Mouse (Mus musculus) embryonic facial prominence, embryonic 15.5 days (tissue): Measurements from ENCODE around the gene Ddx5. TPM values are rescaled to one million over a fixed set of nuclear protein-coding genes. Genes with fewer than 3 reads are reported as not detected.
"Not testable (repeated sequence)": the region's sequence is repeated elsewhere in the genome, so short reads cannot be mapped to it uniquely, and the experiment has no call there.

Source experiments
- ATAC-seq: fragments of 200-750 bp; cut with Nextera tagmentation; 2 replicates; pipeline ENCODE4 v1.8.0; 2017; ENCODE audit warnings: low read depth, moderate TSS enrichment; ENCODE audit not compliant: insufficient number of reproducible peaks, low FRiP score, low TSS enrichment
- H3K27ac ChIP-seq: fragments of 300-500 bp; sonication (generic); replicated peaks from 2 replicates; pipeline ENCODE4 v1.5.1; 2015; ENCODE audit warnings: mild to moderate bottlenecking, inconsistent platforms
- H3K27me3 ChIP-seq: fragments of 300-500 bp; sonication (generic); 2 replicates; pipeline ENCODE4 v1.6.1; 2015; ENCODE audit warnings: inconsistent platforms
- H3K36me3 ChIP-seq: fragments of 300-500 bp; sonication (generic); 2 replicates; pipeline ENCODE4 v1.6.1; 2015; ENCODE audit warnings: mild to moderate bottlenecking, inconsistent platforms
- H3K4me1 ChIP-seq: fragments of 300-500 bp; sonication (generic); 2 replicates; pipeline ENCODE4 v1.6.1; 2015; ENCODE audit warnings: inconsistent platforms
- H3K4me2 ChIP-seq: fragments of 300-500 bp; sonication (generic); replicated peaks from 2 replicates; pipeline ENCODE4 v1.6.1; 2015; ENCODE audit warnings: mild to moderate bottlenecking, inconsistent platforms
- H3K4me3 ChIP-seq: fragments of 300-500 bp; sonication (generic); replicated peaks from 2 replicates; pipeline ENCODE4 v1.5.1; 2015; ENCODE audit warnings: mild to moderate bottlenecking, inconsistent platforms
- H3K9ac ChIP-seq: fragments of 300-500 bp; sonication (generic); 2 replicates; pipeline ENCODE4 v1.6.1; 2015; ENCODE audit warnings: inconsistent platforms
- H3K9me3 ChIP-seq: fragments of 300-500 bp; sonication (generic); replicated peaks from 2 replicates; pipeline ENCODE4 v1.6.1; 2016; ENCODE audit warnings: inconsistent platforms
- WGBS: fragments of 180-500 bp; shearing (Covaris S2); methylation state at CpG from one replicate; pipeline ENCODE4 v1.1.7; 2015; 5-methylcytosine and 5-hydroxymethylcytosine counted together
- polyA plus RNA-seq: library from polyadenylated mRNA; unstranded; fragments of >200 nt; fragmentation: Nextera tagmentation; extraction: Ambion mirVana; gene quantifications from 2 replicates; pipeline ENCODE4 v1.2.1, GENCODE M21; 2015

The Ddx5 gene
- polyA plus RNA-seq, 1 experiment from 2014 or later, result 297 TPM

GRCm38 (mm10) chr11:106817808-106818207 is 28.8 kb upstream of the Ddx5 start:
- ATAC-seq, result no peak
- H3K36me3 ChIP-seq, result peaks cover 87% of the 10 kb centered on the region
- peaks cover 23% of the 10 kb centered on the region; the same call in 1 of the 2 replicates for H3K4me1 ChIP-seq
- H3K9me3 ChIP-seq, result no peaks in the 10 kb centered on the region
- H3K4me2 ChIP-seq, result no peak overlapping the region
- H3K27me3 ChIP-seq, result no peaks in the 10 kb centered on the region
- WGBS, result 82% methylated on average over 6 of the region's 6 CpGs
- H3K9ac ChIP-seq, result no peak overlapping the region
- H3K4me3 ChIP-seq, result no peak overlapping the region
- H3K27ac ChIP-seq, result no peak overlapping the region

GRCm38 (mm10) chr11:106817156-106817555 is 28.2 kb upstream of the Ddx5 start:
- no peak overlapping the region for H3K4me3 ChIP-seq
- no peaks in the 10 kb centered on the region for H3K27me3 ChIP-seq
- 73% methylated on average over 3 of the region's 3 CpGs for WGBS
- no peak overlapping the region for H3K9ac ChIP-seq
- H3K4me2 ChIP-seq, result no peak overlapping the region
- no peaks in the 10 kb centered on the region for H3K9me3 ChIP-seq
- H3K36me3 ChIP-seq, result peaks cover 86% of the 10 kb centered on the region
- H3K4me1 ChIP-seq, result peaks cover 23% of the 10 kb centered on the region; the same call in 1 of the 2 replicates
- H3K27ac ChIP-seq, result no peak overlapping the region
- ATAC-seq, result no peak

GRCm38 (mm10) chr11:106816316-106816715 is 27.3 kb upstream of the Ddx5 start:
- ATAC-seq, result no peak
- peaks cover 90% of the 10 kb centered on the region for H3K36me3 ChIP-seq
- no peak overlapping the region for H3K4me2 ChIP-seq

GRCm38 (mm10) chr11:106815761-106816160 is 26.8 kb upstream of the Ddx5 start:
- H3K4me1 ChIP-seq, result peaks cover 17% of the 10 kb centered on the region; the same call in 1 of the 2 replicates
- ATAC-seq, result no peak
- 54% methylated on average over 2 of the region's 2 CpGs for WGBS

More at GRCm38 (mm10) chr11:106816316-106816715, 27.3 kb upstream of the Ddx5 start:
- 55% methylated on average over 7 of the region's 7 CpGs for WGBS
- Histone ChIP-seq H3K9ac (no peak overlapping the region), H3K27ac (no peak overlapping the region), H3K4me3 (no peak overlapping the region), H3K27me3 (no peaks in the 10 kb centered on the region), H3K9me3 (no peaks in the 10 kb centered on the region), H3K4me1 (peaks cover 22% of the 10 kb centered on the region; the same call in 1 of the 2 replicates)

GRCm38 (mm10) chr11:106815331-106815730 is 26.3 kb upstream of the Ddx5 start:
- Histone ChIP-seq H3K9ac (no peak overlapping the region), H3K4me2 (no peak overlapping the region), H3K27me3 (no peaks in the 10 kb centered on the region), H3K27ac (no peak overlapping the region), H3K4me3 (no peak overlapping the region), H3K36me3 (peaks cover 91% of the 10 kb centered on the region), H3K9me3 (no peaks in the 10 kb centered on the region), H3K4me1 (peaks cover 17% of the 10 kb centered on the region; the same call in 1 of the 2 replicates)
- WGBS, result 97% methylated on average over 2 of the region's 2 CpGs
- no peak for ATAC-seq

More at GRCm38 (mm10) chr11:106815761-106816160, 26.8 kb upstream of the Ddx5 start:
- Histone ChIP-seq H3K4me3 (no peak overlapping the region), H3K27me3 (no peaks in the 10 kb centered on the region), H3K36me3 (peaks cover 89% of the 10 kb centered on the region), H3K9ac (no peak overlapping the region), H3K4me2 (no peak overlapping the region), H3K9me3 (no peaks in the 10 kb centered on the region), H3K27ac (no peak overlapping the region)

GRCm38 (mm10) chr11:106814601-106815320 is 25.8 kb upstream of the Ddx5 start:
- H3K4me2 ChIP-seq, result no peak overlapping the region
- 55% methylated on average over 14 of the region's 14 CpGs for WGBS
- H3K27ac ChIP-seq, result no peak overlapping the region
- H3K9me3 ChIP-seq, result no peaks in the 10 kb centered on the region
- no peak overlapping the region for H3K9ac ChIP-seq
- no peak overlapping the region for H3K4me3 ChIP-seq
- H3K27me3 ChIP-seq, result no peaks in the 10 kb centered on the region
- H3K36me3 ChIP-seq, result peaks cover 92% of the 10 kb centered on the region
- H3K4me1 ChIP-seq, result peaks cover 17% of the 10 kb centered on the region; the same call in 1 of the 2 replicates
- ATAC-seq, result no peak

GRCm38 (mm10) chr11:106812410-106813136 is 23.6 kb upstream of the Ddx5 start:
- H3K9ac ChIP-seq, result no peak overlapping the region
- WGBS, result 87% methylated on average over 7 of the region's 7 CpGs
- ATAC-seq, result no peak

GRCm38 (mm10) chr11:106807442-106807841 is 18.5 kb upstream of the Ddx5 start:
- not testable (repeated sequence) for H3K4me2 ChIP-seq, H3K9me3 ChIP-seq, H3K9ac ChIP-seq, ATAC-seq, H3K4me3 ChIP-seq, H3K27me3 ChIP-seq, H3K4me1 ChIP-seq, H3K27ac ChIP-seq
- peaks cover 61% of the 10 kb centered on the region for H3K36me3 ChIP-seq
- 71% methylated on average over 1 of the region's 1 CpGs for WGBS

More at GRCm38 (mm10) chr11:106812410-106813136, 23.6 kb upstream of the Ddx5 start:
- no peaks in the 10 kb centered on the region for H3K27me3 ChIP-seq
- no peak overlapping the region for H3K27ac ChIP-seq
- no peak overlapping the region for H3K4me2 ChIP-seq
- peaks cover 76% of the 10 kb centered on the region for H3K36me3 ChIP-seq
- no peak overlapping the region for H3K4me3 ChIP-seq
- H3K9me3 ChIP-seq, result no peaks in the 10 kb centered on the region
- 0 out of 2 replicates have a peak, but pooled peaks cover 10% of the 10 kb centered on the region for H3K4me1 ChIP-seq

GRCm38 (mm10) chr11:106802069-106802627 is 13.2 kb upstream of the Ddx5 start:
- Histone ChIP-seq H3K4me3 (no peak overlapping the region), H3K27ac (no peak overlapping the region), H3K9ac (no peak overlapping the region), H3K36me3 (peaks cover 83% of the 10 kb centered on the region), H3K27me3 (no peaks in the 10 kb centered on the region), H3K4me2 (no peak overlapping the region), H3K9me3 (no peaks in the 10 kb centered on the region), H3K4me1 (no peaks in the 10 kb centered on the region)
- WGBS, result 88% methylated on average over 10 of the region's 10 CpGs
- no peak for ATAC-seq

GRCm38 (mm10) chr11:106795679-106796078 is 6.7 kb upstream of the Ddx5 start:
- Histone ChIP-seq H3K27ac (0 out of 2 replicates have a peak overlapping the region, but pooled peaks have one; percentile 41), H3K27me3 (no peaks in the 10 kb centered on the region), H3K9me3 (no peaks in the 10 kb centered on the region), H3K9ac (no peak overlapping the region), H3K4me1 (peaks cover 12% of the 10 kb centered on the region; the same call in 1 of the 2 replicates), H3K4me3 (no peak overlapping the region), H3K36me3 (peaks cover 49% of the 10 kb centered on the region), H3K4me2 (no peak overlapping the region)
- WGBS, result 25% methylated on average over 9 of the region's 9 CpGs
- peak; percentile 83 for ATAC-seq

- no peaks in the 10 kb centered on the region for H3K27me3 ChIP-seq
- no peak overlapping the region for H3K4me3 ChIP-seq
- H3K36me3 ChIP-seq, result peaks cover 31% of the 10 kb centered on the region
- no peak overlapping the region for H3K4me2 ChIP-seq
- H3K27ac ChIP-seq, result no peak overlapping the region
- no peaks in the 10 kb centered on the region for H3K9me3 ChIP-seq
- 76% methylated on average over 4 of the region's 4 CpGs for WGBS
- ATAC-seq, result no peak
- no peak overlapping the region for H3K9ac ChIP-seq
- peaks cover 20% of the 10 kb centered on the region; the same call in 1 of the 2 replicates for H3K4me1 ChIP-seq
Measured at GRCm38 (mm10) chr11:106793846-106794245, 4.9 kb upstream of the Ddx5 start.
